Mouse (Mus musculus): Measurements from ENCODE around the gene Cacna2d4.

The Cacna2d4 gene

DNA sequence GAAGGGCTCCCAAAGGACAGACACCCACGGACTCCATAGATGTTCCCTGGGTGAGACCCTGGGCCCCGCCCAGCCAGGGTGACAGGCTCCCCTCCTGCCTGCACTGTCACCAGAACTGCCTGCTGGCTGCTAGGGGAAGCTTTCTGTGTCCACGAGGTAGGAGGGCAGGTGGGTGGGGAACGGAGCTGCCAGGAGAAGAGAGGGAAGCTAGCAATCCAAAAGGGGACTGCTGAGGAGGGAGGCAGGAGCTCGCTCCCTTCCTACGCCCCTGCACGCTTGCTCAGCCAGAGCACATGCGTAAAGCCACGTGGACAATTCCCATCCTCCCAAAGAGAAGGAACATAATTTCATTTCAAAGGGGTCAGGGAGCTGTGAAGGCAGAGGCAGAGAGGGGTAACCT is 73.8 kb downstream of the Cacna2d4 start:
- CTCF ChIA-PET: no interaction called here

DNA sequence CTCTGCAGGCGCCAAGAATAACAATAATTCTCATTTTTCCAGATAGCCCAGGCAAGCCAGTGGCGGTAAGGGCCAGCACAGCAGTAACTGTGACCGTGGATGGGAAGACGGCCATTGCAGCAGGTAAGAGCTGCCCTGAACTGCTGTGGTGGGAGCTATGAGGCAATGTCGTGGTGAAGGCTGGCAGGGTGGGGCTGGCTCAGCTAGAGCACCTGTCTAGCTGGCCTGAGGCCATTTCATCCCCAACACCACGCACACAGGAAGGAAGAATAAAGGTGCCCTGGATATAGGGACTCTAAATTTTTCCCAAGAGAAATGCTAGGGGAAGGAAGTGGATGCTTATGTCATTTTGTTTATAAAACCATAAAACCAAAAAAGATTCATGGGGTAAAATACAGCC is 76.1 kb downstream of the Cacna2d4 start:
- CTCF ChIA-PET: no interaction called here

DNA sequence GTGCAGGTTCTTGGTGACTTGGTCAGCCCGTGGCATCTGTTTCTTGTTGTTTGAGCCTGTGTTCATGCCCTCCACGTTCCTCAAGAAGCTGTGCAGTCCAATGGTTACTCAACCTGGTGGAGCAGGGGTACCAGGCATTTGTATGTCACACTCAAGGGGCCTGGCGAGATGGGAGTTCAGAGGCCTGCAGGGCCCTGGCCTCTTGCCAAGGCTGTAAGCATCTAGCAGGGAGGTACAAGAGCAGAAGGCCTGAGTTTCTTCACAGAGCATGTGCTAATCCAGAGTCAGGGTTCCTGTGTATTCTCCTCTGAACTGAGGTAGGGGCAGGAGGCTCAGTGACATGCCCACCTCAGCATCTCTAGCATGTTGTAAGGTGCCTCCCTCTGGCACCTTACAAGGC is 76.8 kb downstream of the Cacna2d4 start:
- CTCF ChIA-PET: no interaction called here

DNA sequence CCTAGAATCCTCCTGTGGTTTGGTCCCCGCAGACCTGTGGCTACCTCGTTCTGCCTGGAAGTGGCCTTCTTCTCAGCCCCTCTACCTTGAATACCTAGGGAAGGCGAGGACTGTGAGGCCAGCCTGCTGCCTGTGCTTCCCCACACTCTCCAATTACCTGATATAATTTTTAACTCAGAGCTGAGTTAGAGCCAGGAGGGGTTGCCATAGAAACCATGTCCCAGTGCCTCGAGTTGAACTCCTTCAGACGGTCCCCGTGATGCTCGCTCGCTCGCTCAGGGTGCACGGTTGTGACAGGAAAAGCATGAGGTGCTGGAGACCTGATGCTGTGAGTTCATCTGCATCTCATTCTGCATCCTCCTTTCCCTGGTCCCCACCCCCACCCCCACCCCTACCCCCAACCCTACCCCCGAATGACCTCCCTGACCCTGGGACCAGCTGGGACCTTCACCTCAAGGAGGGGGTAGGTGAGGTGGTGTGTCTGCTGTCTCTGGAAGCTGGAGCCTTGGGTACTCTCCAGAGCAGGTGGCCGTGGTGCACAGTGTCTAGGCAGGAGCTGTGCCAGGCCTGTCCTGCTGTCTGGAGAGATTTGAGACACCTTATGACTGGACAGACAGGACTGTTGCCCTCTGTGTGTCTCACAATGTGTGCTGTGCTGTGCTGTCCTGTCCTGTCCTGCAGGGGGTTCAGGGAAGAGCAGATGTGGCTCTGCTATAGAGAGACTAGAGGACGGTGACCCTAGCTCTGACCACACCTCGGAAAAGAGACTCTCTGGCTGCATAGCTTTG is 77.5 kb downstream of the Cacna2d4 start:
- CTCF ChIA-PET: interaction anchor here (0.6 kb wide), 1 partner anchor 163 kb away, joined by 8 read pairs; no protein-coding TSS in a partner anchor

DNA sequence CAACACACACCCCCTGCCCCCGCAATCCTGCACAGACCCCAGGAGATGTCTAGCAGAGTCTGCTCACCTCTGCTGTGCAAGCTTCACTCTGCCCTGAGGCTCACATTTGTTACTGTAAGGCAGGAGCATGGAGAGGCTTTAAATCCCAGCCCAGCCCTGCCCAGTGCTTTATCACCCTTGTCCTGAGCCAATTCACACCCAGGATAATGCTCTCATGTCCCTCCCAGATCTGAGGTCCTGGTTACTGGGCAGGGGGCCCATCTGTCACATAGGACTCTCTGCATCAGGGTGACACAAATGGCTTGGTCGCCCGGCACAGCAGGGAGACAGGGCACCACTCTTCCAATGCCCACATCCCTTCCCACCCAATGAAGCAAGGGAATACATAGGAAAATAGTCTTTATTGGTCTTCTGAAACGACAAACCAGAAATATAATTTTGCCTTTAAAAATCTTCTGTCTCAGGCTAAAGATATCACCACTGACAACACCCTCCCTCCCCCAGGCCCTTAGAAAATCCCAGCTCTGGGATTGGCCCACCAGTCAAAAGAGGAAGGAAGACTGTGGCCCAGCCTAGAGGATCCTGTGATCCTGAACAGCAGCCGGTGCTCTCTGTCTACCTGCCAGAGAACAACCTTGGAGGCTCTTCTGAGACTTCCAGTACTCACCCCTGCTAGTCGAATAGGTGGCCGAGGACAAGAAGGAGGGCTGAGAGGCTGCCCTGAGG is 78.6 kb downstream of the Cacna2d4 start:
- CTCF ChIA-PET: no interaction called here

DNA sequence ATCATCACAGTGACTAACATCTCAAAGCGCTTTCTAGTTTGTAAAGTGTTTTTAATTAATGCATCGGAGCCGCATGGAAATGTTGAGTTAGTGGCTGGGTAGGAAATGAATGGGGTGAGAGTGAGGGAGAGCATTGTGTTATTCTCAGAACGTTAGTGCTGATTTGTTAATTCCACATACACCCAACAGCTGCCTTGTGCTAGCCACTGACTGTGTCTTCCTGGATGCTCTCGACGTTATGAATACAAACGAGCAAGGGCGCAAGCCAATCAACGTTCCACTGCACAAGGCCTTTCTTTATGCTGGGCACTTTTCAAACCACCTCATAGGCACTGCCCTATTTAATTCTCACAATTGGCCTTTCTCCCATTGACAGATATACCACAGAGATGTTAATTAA is 82.4 kb downstream of the Cacna2d4 start:
- CTCF ChIA-PET: no interaction called here

DNA sequence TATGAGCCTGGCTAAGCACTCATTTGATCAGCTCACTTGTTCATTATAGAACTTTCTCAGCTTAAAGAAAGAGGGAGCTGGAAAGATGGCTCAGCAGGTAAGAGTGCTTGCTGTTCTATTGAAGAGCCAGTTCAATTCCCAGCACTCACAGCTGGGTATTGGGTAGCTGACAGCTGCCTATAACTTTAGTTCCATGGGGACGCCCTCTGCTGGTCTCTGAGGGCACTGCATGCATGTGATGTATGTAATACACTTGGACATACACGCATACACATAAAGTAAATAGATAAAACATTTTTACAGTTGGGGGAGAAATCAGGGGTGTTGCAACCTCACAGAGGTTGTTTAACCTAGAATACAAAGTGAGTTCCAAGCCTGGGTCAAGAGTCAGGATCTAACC is 83.0 kb downstream of the Cacna2d4 start:
- CTCF ChIA-PET: no interaction called here

DNA sequence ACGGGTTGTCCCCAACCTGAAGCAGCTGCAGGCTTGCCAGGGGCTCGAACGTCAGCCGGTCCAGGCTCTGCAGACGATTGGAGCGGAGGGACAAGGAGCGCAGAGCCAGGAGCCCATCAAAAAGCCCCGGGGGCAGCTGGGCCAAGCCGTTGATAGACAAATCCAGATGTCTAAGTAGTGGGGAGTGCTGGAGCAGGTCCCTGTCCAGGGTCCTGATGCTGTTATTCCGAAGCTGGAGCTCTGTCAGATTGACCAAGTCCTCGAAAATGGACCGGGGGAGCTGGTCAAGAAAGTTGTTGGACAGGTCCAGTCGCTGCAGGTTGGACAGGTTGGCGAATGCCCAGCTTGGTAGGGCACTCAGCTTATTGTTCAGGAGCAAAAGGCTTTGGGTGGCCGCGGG is 84.2 kb downstream of the Cacna2d4 start:
- CTCF ChIA-PET: no interaction called here

DNA sequence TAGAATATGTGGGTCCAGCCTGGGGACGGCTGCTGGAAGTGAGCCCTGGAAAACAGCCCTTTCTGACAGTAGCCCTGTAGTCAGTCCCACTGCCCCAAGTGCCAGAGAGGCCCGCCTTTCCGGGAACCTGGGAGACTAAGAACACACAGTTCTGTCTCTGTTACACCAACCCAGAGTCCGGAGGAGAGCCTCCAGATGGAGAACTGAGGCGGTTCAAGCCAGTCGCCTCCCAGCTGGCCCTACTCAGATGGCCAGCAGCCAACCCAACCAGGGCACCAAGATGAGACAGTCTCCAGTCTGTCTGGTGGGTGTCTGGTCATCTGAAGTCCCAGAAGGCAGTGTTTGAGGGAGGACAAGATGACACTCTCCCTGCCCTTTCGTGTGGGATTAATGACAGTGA is 85.4 kb downstream of the Cacna2d4 start:
- CTCF ChIA-PET: interaction anchor here (0.6 kb wide), 1 partner anchor 408 kb away, joined by 3 read pairs; no protein-coding TSS in a partner anchor

DNA sequence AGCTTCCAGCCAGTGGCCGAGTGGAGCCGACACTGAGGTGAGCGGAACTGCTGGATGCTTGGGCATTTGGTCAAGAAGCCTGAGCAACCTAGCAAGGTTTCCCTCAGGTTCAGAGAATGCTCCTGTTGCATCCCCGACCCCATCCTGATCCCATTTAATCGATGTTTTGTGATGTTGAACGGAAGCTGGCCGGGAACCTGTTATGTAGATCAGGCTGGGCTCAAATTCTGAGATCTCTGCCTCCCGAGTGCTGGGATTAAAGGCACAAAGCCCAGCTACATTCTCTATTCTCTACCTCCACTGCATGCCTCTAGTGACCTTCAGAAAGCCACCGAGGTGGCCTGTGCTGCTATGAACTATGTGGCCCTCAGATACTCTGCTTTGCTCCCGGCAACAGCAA is 88.5 kb downstream of the Cacna2d4 start:
- CTCF ChIA-PET: no interaction called here

DNA sequence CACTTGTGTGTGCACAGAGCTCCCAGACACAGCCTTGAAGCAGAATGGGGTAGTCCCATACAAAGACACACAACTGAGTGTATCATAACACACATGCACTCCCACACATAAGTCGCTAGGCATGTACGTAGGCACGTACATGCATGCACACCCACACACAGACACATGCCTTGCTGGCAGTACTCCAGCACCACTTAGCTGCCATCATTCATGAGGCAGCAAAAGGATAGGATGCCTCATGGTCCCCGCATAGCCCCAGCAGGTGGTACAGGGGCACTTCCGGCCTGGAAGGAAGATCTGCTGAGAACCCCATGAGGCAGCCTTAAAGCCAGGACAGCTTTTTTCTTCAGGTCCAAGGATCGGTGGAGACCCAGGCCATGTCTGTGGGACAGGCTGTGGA is 89.7 kb downstream of the Cacna2d4 start:
- CTCF ChIA-PET: no interaction called here

DNA sequence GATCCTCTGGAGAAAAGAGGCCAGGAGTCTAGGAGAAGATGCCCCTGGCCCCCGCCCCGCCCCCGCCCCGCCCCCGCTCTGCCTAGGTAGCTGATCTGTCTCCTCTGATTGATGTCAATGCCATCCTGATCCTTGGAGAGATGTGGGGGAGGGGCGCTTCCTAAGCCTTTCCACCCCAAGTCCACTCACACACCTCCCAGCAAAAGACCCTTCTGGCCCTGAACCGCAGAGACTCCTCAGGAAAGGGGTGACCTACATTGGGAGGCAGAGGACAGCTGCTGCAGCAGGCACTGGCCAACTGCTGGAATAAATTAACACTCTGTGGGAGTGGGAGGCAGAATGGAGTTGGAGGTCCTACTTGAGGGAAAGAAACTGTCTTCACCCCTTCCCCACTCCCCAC is 90.2 kb downstream of the Cacna2d4 start:
- CTCF ChIA-PET: no interaction called here

DNA sequence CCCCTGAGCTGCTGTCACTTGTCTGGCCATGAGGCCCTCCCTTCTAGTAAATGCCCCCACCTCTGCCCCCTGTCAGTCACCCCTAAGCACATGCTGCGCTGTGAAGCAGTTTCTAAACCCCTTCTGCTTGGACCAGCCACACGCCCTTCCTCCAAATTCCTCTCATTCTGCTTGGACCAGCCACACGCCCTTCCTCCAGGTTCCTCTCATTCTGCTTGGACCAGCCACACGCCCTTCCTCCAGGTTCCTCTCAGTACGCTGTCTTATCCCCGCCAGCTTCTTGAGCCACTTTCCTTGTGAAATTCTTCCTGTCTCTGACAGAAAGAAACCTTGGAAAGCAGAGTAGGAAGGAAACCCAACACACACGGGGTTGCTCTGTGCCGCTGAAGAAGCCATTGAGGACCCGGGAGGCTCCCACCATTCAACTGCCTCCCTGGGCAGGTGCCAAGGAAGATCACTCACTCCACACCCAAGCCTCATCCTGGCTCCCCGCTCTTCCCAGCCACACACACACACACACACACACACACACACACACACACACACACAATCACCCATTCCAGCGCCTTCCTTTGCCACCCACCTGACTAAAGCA is 92.3 kb downstream of the Cacna2d4 start:
- CTCF ChIA-PET: no interaction called here

DNA sequence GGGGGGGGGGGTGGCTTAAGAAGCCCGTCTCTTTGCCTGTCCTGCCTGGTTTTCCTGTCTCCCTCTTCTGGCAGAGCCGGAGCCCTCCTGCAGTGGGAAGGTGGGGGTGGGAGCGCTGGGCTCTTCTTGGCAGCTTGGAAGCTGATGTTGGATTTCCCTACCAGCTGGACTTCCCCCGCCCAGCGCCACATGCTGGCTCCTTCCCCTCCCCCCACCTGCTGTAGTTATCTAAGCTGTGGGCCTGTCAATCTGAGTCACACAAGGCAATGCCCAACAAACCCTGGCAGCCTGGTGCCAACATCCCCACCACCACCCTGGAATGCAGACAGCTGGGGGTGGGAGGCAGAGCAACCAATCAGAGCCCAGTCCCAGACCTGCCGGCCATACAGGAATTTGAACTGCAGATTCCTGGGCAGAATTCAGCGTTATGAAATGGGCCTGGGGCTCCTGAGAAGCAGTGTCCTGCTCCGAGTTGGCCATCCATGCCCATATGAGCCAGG is 92.9 kb downstream of the Cacna2d4 start:
- CTCF ChIA-PET: no interaction called here

DNA sequence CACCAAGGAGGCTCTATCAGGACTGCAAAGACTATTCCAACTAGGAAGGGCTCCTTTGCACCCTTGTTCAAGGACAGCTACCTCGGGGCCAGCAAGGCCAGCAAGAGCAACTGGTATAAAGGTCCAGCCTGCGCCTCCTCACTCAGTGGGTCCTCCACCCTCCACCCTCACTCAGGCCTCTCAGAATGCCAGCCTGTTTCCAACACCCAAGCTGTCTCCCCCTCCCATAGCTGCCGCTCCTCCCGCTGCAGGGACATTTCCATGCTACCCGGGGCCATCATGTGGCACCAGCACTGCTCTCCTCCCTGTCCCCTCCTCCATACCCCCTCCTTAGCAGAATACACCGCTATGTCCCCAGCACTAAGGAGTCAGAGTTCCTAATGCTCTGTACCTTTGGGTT is 93.6 kb downstream of the Cacna2d4 start:
- CTCF ChIA-PET: no interaction called here

DNA sequence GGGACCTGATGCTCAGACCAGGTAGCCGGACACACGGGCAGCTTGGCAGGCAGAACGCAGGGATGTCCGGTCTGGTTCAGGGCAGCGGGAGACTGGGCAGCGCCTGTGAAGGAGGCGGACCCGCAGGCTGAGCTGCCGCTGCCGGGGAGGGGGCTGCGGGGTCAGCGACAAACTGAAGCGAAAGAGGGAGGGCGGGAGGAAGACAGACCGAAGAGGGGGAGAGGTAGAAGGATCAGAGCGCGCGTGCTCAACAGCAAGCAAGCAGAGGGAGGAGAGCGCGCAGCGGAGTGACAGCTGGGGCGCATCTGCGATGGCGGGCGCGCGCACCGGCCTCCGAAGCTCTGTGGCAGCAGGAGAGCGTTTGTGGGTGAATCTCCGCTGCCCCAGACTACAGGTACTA is 94.2 kb downstream of the Cacna2d4 start, which contains the start of gene Lrtm2:
Gene Lrtm2, minus strand, starts transcription at position 261 of the 400 bp plus-strand sequence.
- CTCF ChIA-PET: no interaction called here

DNA sequence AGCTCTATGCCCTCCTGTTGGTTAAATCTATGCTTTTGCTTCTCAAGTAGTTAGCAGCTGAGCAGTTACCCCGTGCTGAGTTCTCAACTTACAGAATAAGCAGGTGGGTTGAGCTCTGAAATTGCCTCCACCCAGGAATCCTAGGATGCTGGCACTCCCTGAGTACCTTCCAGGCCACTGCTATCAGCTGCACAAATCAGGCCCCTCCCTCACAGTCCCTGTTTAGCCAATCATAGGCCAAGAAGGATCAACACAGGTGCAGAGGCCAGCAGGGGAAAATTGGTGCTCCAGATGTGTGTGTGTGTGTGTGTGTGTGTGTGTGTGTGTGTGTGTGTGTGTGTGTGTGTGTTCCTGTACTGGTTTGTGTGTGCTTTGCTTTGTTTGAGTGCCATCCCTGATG is 95.8 kb downstream of the Cacna2d4 start:
- CTCF ChIA-PET: no interaction called here

DNA sequence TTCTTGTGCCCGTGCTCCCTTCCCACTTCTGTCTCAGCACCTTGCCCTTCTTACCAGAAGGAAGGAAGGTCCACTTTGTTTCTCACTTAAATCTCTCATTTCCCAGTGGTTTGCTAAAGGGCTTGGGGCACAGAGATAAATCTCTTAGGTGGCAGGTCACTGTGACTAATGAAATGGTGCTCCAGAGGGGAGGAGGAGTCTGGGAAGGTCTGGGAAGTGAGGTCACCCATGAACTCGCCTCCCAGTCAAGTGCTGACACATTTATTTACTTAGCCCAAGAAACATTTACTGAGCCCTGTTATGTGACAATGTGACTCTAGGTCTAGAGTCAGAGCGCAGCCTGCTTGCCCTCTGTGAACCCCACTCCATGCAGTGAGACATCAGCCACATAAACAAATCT is 96.9 kb downstream of the Cacna2d4 start:
- CTCF ChIA-PET: no interaction called here

DNA sequence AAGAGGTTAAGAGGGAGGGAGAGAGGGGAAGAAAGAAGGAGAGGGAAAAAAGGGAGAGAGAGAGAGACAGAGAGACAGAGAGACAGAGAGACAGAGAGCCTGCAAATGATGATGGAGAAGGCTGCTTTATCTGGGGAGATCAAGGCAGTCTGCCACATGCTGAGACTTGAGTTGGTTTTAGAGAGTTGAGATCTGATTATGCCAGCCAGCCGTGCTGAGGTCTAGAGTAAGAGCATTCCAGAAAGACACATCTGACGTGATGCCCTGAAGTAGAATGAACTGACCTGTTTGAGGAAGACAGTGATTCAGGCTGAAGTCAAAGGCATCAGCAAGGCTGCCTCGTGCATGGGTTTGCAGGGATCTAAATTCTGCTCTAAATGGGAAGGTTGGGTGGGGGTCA is 97.5 kb downstream of the Cacna2d4 start:
- CTCF ChIA-PET: no interaction called here

DNA sequence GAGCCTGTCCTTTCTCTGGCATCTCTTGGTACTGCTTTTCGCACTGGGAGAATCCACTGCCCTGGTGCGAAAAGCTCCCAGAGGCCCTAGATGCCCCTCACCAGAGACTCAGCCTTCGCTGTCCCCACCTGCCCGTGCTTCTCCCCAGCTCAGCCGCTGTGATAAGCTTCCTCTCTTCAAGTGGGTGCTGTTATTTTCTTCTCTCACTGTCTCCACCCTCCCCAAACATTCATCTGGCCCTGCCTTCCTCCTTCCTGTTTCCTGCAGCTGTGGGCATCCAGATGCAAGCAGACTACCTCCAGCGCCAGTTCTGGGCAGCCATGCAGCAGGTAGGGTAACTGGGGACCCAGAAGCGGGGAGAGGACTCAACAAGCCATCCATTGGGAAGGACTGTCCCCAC is 99.8 kb downstream of the Cacna2d4 start:
- CTCF ChIA-PET: interaction anchor here (1.3 kb wide), 1 partner anchor 116 kb away, joined by 3 read pairs; no protein-coding TSS in a partner anchor

DNA sequence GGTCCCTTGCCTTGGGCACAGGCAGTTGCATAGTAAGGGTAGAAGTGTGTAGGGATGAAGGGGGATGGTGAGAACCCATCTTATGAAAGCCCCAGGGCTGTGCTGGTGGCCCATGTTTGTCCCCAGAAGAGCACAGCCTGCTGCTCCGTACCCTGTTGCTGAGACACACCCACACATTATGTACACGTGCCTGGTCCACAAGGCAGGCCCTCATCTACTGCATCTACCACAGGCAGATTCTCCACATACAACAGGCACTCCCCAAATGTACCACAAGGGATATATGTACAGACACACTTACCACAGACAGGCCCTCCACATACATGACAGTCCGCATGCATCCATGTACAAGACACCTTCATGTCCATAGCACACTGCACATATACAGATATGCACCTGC is 101.0 kb downstream of the Cacna2d4 start:
- CTCF ChIA-PET: no interaction called here

DNA sequence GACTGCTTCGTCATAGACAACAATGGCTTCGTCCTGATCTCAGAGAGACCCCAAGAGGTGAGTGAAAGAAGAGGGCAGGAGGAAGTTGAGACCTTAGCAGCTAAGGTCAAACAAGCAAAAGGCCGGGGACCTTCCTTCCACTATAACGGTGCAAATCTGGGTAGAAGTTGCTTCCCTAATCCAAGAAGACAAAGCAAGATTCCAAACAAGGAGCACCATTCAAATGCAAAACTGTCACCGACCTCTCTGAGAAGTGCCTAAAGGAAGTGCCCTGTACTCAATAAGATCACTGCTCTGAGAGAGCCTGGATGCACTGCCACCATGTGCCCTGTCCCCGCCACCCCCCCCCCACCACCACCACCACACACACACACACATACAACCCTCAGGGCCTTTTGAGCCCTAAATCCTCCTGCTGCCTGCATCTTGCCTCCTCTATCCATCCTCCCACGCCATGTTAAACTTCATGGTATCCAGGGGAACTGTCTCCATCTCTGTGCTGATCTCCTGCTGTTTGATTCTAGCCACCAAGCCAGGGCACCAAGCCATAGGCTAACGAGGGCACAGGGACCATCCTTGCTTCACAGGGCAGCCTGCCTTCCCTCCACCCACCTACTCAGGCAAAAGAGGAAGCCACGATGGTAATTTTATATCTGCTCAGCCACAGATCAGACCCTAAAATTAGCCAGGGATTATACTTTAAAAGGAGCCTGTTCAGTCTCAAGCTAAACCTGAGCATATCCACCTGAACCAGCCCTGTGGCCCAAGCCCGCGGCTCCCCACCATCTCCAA is 102.0 kb downstream of the Cacna2d4 start:
- CTCF ChIA-PET: no interaction called here

Measured in spleen, embryonic (tissue).